In genomic region chr12:36133547-36133946, GRCm38 (mm10) we compare ENCODE assay signal across 27 mouse cellular contexts. TPM values are rescaled to one million over a fixed set of nuclear protein-coding genes. Genes with fewer than 3 reads are reported as not detected.
DNase-seq lines count a peak whose midpoint lies in the region; ATAC-seq and TF ChIP-seq lines count a peak whose summit lies in the region.
"Had no signal": no experiment of that assay in that cellular context is flagged by ENCODE, and none has a peak within 500 bp of the region (broad histone marks: within the 10 kb centered on the region; RNA-seq: fewer than 3 reads in every experiment).

No protein-coding gene starts in this region.

- H3K9ac ChIP-seq in intestine, embryonic 15.5 days: no peak overlapping the region
- no peak overlapping the region for H3K9ac ChIP-seq in stomach, postnatal 0 days (ENCODE audit: low read length)
- H3K9ac ChIP-seq: embryonic facial prominence, embryonic 13.5 days; forebrain, embryonic 12.5 days; forebrain, embryonic 15.5 days; heart, embryonic 13.5 days; hindbrain, embryonic 15.5 days had no signal

- no peak overlapping the region for H3K4me2 ChIP-seq in intestine, embryonic 15.5 days (replicated peaks)
- H3K4me2 ChIP-seq in stomach, postnatal 0 days (replicated peaks; ENCODE audit: low read depth): no peak overlapping the region
- H3K4me2 ChIP-seq: embryonic facial prominence, embryonic 13.5 days; forebrain, embryonic 12.5 days; forebrain, embryonic 15.5 days; heart, embryonic 13.5 days; hindbrain, embryonic 15.5 days had no signal

- H3K36me3 ChIP-seq in intestine, embryonic 15.5 days: peaks cover 11% of the 10 kb centered on the region; the same call in 1 of the 2 replicates
- peaks cover 10% of the 10 kb centered on the region for H3K36me3 ChIP-seq in stomach, postnatal 0 days (ENCODE audit: control insufficient read depth, insufficient read depth, low read length)

- H3K4me1 ChIP-seq in intestine, embryonic 15.5 days (replicated peaks): no peaks in the 10 kb centered on the region
- H3K4me1 ChIP-seq in stomach, postnatal 0 days (replicated peaks; ENCODE audit: control insufficient read depth, insufficient read depth): no peaks in the 10 kb centered on the region
- H3K4me1 ChIP-seq: embryonic facial prominence, embryonic 13.5 days; forebrain, embryonic 12.5 days; hindbrain, embryonic 15.5 days had no signal

- intact Hi-C loops in gastrocnemius, adult 2 months (cut with DNase I): no loop called here

- H3K4me3 ChIP-seq in gastrocnemius, adult 2 months: no peak overlapping the region
- no peak overlapping the region for H3K4me3 ChIP-seq in intestine, embryonic 15.5 days (replicated peaks)
- H3K4me3 ChIP-seq in stomach, postnatal 0 days (ENCODE audit: low read depth, low read length): no peak overlapping the region
- H3K4me3 ChIP-seq: embryonic facial prominence, embryonic 10.5 days; embryonic facial prominence, embryonic 13.5 days; erythroblast, embryonic 14.5 days; forebrain, embryonic 12.5 days; forebrain, embryonic 15.5 days; heart, embryonic 10.5 days; heart, embryonic 13.5 days; hindbrain, embryonic 15.5 days had no signal

- no peaks in the 10 kb centered on the region for H3K9me3 ChIP-seq in intestine, embryonic 15.5 days
- H3K9me3 ChIP-seq in stomach, postnatal 0 days (ENCODE audit: control insufficient read depth, low read length): no peaks in the 10 kb centered on the region
- H3K9me3 ChIP-seq: embryonic facial prominence, embryonic 10.5 days; embryonic facial prominence, embryonic 13.5 days; forebrain, embryonic 12.5 days; forebrain, embryonic 15.5 days; heart, embryonic 10.5 days; heart, embryonic 13.5 days; hindbrain, embryonic 15.5 days had no signal

- no peak for TF ChIP-seq CTCF in gastrocnemius, adult 2 months (IDR thresholded peaks at IDR 0.05)
- TF ChIP-seq CTCF in stomach, postnatal 0 days (IDR thresholded peaks at IDR 0.05; ENCODE audit: low read depth): no peak

- no peak for DNase-seq in gastrocnemius, adult 2 months
- DNase-seq in gastrocnemius, postnatal 4 days (ENCODE audit: low spot score in 2 of 2): no peak
- DNase-seq in stomach, postnatal 0 days (ENCODE audit: low spot score): no peak
- DNase-seq in adrenal gland, postnatal 25 days: no peak
- DNase-seq in layer of hippocampus, postnatal 14 days (ENCODE audit: low spot score in 2 of 2): no peak
- DNase-seq: adrenal gland, postnatal 10 days; cerebellum, adult 11-12 months; cerebellum, adult 8-10 months; cerebellum, postnatal 10 days; cerebellum, postnatal 36 days; embryo, embryonic 11 days; gastrocnemius, postnatal 10 days; gastrocnemius, postnatal 36 days; heart, adult 18-20 months; heart, postnatal 14 days; heart, postnatal 4 days had no signal

- peak; percentile 74 for ATAC-seq in intestine, embryonic 15.5 days
- peak; percentile 51; the same call in 1 of the 2 replicates for ATAC-seq in megakaryocyte-erythroid progenitor cell, adult 5-6 weeks (replicated peaks; ENCODE audit: low FRiP score, low TSS enrichment, poor library complexity, severe bottlenecking)
- ATAC-seq in stomach, postnatal 0 days (ENCODE audit: low FRiP score, low TSS enrichment): no peak
- ATAC-seq: Patski had no signal

- 85% methylated on average over 5 of the region's 5 CpGs for WGBS in intestine, embryonic 15.5 days
- 84% methylated on average over 5 of the region's 5 CpGs for WGBS in stomach, postnatal 0 days

- H3K27me3 ChIP-seq in intestine, embryonic 15.5 days (replicated peaks): no peaks in the 10 kb centered on the region
- H3K27me3 ChIP-seq in stomach, postnatal 0 days (ENCODE audit: control insufficient read depth, insufficient read depth, low read length): no peaks in the 10 kb centered on the region
- H3K27me3 ChIP-seq: embryonic facial prominence, embryonic 13.5 days; forebrain, embryonic 12.5 days; forebrain, embryonic 15.5 days; heart, embryonic 13.5 days; hindbrain, embryonic 15.5 days; Patski had no signal

- TF ChIP-seq EP300 in stomach, postnatal 0 days (optimal IDR thresholded peaks at IDR 0.05): no peak

- H3K27ac ChIP-seq in gastrocnemius, adult 2 months: peak overlapping the region; percentile 57; the same call in 1 of the 2 replicates
- no peak overlapping the region for H3K27ac ChIP-seq in intestine, embryonic 15.5 days
- no peak overlapping the region for H3K27ac ChIP-seq in stomach, postnatal 0 days (replicated peaks)
- H3K27ac ChIP-seq: embryonic facial prominence, embryonic 10.5 days; embryonic facial prominence, embryonic 13.5 days; forebrain, embryonic 12.5 days; forebrain, embryonic 15.5 days; heart, embryonic 10.5 days; hindbrain, embryonic 15.5 days had no signal

RNA-seq across cellular contexts. Expression of gene Ankmy2, which starts 23.4 kb away (rescaled TPM):
- total RNA-seq in gastrocnemius, adult 2 months (2021): 1 to 10 TPM; 5.1 to 6.5 TPM
- 10 to 100 TPM; 20.5 to 21.7 TPM for total RNA-seq in gastrocnemius, postnatal 4 days (2021)
- polyA plus RNA-seq in intestine, embryonic 15.5 days (2015; fragmentation: Nextera tagmentation; extraction: Ambion mirVana): 35.9 and 37.6 TPM in 2 replicates
- total RNA-seq in megakaryocyte-erythroid progenitor cell, adult 5-6 weeks (2014; fragmentation: Nextera tagmentation): 18.5 and 29.4 TPM in 2 replicates
- total RNA-seq in megakaryocyte-erythroid progenitor cell, adult 5-6 weeks (2017): 24.8 and 26.8 TPM in 2 replicates
- 27.4 and 29.6 TPM in 2 replicates for polyA plus RNA-seq in stomach, postnatal 0 days (2015; fragmentation: Nextera tagmentation; extraction: Ambion mirVana)
- total RNA-seq in adrenal gland, postnatal 25 days (2021): 33.2 and 50.7 TPM in 2 replicates
- 10 to 100 TPM; 50.4 to 51.8 TPM for total RNA-seq in layer of hippocampus, postnatal 14 days (2021)

RNA-seq across cellular contexts. Expression of gene Bzw2, which starts 24.3 kb away (rescaled TPM):
- total RNA-seq in gastrocnemius, adult 2 months (2021): 100 to 1,000 TPM; 107 to 130 TPM
- total RNA-seq in gastrocnemius, postnatal 4 days (2021): 100 to 1,000 TPM; 132 to 160 TPM
- 185 and 204 TPM in 2 replicates for polyA plus RNA-seq in intestine, embryonic 15.5 days (2015; fragmentation: Nextera tagmentation; extraction: Ambion mirVana)
- total RNA-seq in megakaryocyte-erythroid progenitor cell, adult 5-6 weeks (2014; fragmentation: Nextera tagmentation): 108 and 137 TPM in 2 replicates
- 121 and 132 TPM in 2 replicates for total RNA-seq in megakaryocyte-erythroid progenitor cell, adult 5-6 weeks (2017)
- polyA plus RNA-seq in stomach, postnatal 0 days (2015; fragmentation: Nextera tagmentation; extraction: Ambion mirVana): 117 and 122 TPM in 2 replicates
- 23.9 and 27.7 TPM in 2 replicates for total RNA-seq in adrenal gland, postnatal 25 days (2021)
- 10 to 100 TPM; 89.3 to 95.3 TPM for total RNA-seq in layer of hippocampus, postnatal 14 days (2021)
